Mouse (Mus musculus) liver, adult 2 months (tissue): ENCODE results near the gene Pibf1.

Experiments used
- CTCF ChIP-seq: fragments of 200-500 bp; IDR thresholded peaks from 2 replicates; pipeline ENCODE4 v1.5.1; 2011; ENCODE audit warnings: low read depth, low read length, control low read depth
- POLR2A ChIP-seq: fragments of 200-500 bp; IDR thresholded peaks from 2 replicates; pipeline ENCODE4 v1.6.1; 2011; ENCODE audit warnings: low read length, control low read depth; ENCODE audit not compliant: insufficient read depth; ENCODE audit errors: extremely low read depth

DNA sequence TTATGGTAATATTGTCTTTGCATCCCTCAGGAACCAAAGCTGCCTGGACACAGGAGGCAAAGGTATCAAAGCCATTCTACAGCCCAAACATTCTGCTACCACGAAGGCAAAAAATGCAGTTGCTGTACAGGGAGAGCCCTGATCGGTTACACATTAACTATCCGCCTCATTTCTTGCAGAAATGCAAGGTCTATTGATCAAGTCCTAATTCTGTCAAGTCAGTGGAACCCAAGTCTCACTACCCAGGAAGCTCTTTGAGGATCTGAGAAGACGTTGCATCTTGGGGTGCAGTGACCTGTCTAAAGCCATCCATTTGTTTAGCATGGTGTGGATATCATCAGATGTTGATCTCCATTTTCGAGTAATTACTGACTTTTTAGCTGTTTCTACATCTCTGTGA, 181.2 kb downstream of the Pibf1 start:
- TF ChIP-seq CTCF (no peak), POLR2A (no peak)
